Mouse (Mus musculus) forebrain, embryonic 11.5 days (tissue): Measurements from ENCODE around the gene Tubg2. TPM values are rescaled to one million over a fixed set of nuclear protein-coding genes. Genes with fewer than 3 reads are reported as not detected.

Experiments
- ATAC-seq: fragments of 200-750 bp; cut with Nextera tagmentation; replicated peaks from 2 replicates; pipeline ENCODE4 v1.8.0; 2017; ENCODE audit warnings: moderate TSS enrichment; ENCODE audit not compliant: low FRiP score
- DNase-seq: peaks from one replicate; pipeline ENCODE4 v3.0.0-alpha.2; 2017; ENCODE audit warnings: low spot score
- H3K27ac ChIP-seq: fragments of 300-500 bp; sonication (generic); 2 replicates; pipeline ENCODE4 v1.5.1; 2014; ENCODE audit warnings: low read depth, low read length
- H3K27me3 ChIP-seq: fragments of 300-500 bp; sonication (generic); 2 replicates; pipeline ENCODE4 v1.6.1; 2014; ENCODE audit warnings: mild to moderate bottlenecking, low read length, mixed read lengths; ENCODE audit not compliant: control insufficient read depth, insufficient read depth
- H3K36me3 ChIP-seq: fragments of 300-500 bp; sonication (generic); 2 replicates; pipeline ENCODE4 v1.6.1; 2014; ENCODE audit warnings: mild to moderate bottlenecking, low read length, moderate library complexity, mixed read lengths; ENCODE audit not compliant: control insufficient read depth, insufficient read depth
- H3K4me1 ChIP-seq: fragments of 300-500 bp; sonication (generic); replicated peaks from 2 replicates; pipeline ENCODE4 v1.6.1; 2014; ENCODE audit warnings: low read length, mixed read lengths; ENCODE audit not compliant: control insufficient read depth, insufficient read depth
- H3K4me2 ChIP-seq: fragments of 300-500 bp; sonication (generic); 2 replicates; pipeline ENCODE4 v1.6.1; 2014; ENCODE audit warnings: low read depth, mild to moderate bottlenecking, low read length, moderate library complexity, mixed read lengths; ENCODE audit not compliant: severe bottlenecking
- H3K4me3 ChIP-seq: fragments of 300-500 bp; sonication (generic); 2 replicates; pipeline ENCODE4 v1.5.1; 2014; ENCODE audit warnings: low read depth, low read length
- H3K9ac ChIP-seq: fragments of 300-500 bp; sonication (generic); 2 replicates; pipeline ENCODE4 v1.6.1; 2014; ENCODE audit warnings: low read length
- H3K9me3 ChIP-seq: fragments of 300-500 bp; sonication (generic); 2 replicates; pipeline ENCODE4 v1.6.1; 2016; ENCODE audit warnings: low read length, mixed read lengths; ENCODE audit not compliant: control insufficient read depth
- WGBS: fragments of 180-500 bp; shearing (Covaris S2); extraction: QIAGEN DNeasy Blood & Tissue Kit; methylation state at CpG from one replicate; pipeline ENCODE4 v1.1.7; 2014; 5-methylcytosine and 5-hydroxymethylcytosine counted together
- microRNA-seq: library from miRNA; unstranded; fragments of <30 nt; microRNA quantifications from one replicate; pipeline ENCODE4, GENCODE M21; 2016; ENCODE audit not compliant: insufficient number of aligned reads
- polyA plus RNA-seq: library from polyadenylated mRNA; unstranded; fragments of >200 nt; fragmentation: Nextera tagmentation; extraction: Ambion mirVana; gene quantifications from 2 replicates; pipeline ENCODE4 v1.2.1, GENCODE M21; 2014

The Tubg2 gene
- polyA plus RNA-seq, 1 experiment from 2014 or later = 3.9 TPM

DNA sequence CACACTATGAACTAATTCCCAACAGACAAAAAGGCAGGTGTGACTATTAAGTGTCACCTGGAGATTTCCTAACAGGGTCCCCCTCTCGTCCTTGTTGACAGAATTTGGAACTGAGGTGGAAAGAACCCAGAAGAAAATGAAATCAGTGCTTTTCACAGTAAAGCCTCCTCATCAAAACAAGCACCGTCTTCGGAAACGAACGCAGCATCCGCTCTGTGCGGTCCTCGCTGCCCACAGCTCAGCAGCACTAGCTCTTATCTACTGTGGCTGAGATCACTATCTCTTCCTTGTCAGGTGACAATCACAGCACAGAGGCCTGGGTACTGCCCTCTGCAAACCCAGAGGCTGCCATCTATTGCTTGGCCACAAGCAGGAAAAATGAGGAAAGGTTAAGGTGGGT lies 40.5 kb downstream of the Tubg2 start:
- Histone ChIP-seq H3K36me3 (no peaks in the 10 kb centered on the region; the same call in 1 of the 2 replicates), H3K4me3 (no peak overlapping the region), H3K27ac (no peak overlapping the region), H3K4me1 (0 out of 2 replicates have a peak, but pooled peaks cover 2% of the 10 kb centered on the region), H3K9ac (no peak overlapping the region), H3K4me2 (no peak overlapping the region), H3K9me3 (no peaks in the 10 kb centered on the region), H3K27me3 (no peaks in the 10 kb centered on the region)
- no peak for DNase-seq
- 93% methylated on average over 8 of the region's 8 CpGs for WGBS
- no peak for ATAC-seq

DNA sequence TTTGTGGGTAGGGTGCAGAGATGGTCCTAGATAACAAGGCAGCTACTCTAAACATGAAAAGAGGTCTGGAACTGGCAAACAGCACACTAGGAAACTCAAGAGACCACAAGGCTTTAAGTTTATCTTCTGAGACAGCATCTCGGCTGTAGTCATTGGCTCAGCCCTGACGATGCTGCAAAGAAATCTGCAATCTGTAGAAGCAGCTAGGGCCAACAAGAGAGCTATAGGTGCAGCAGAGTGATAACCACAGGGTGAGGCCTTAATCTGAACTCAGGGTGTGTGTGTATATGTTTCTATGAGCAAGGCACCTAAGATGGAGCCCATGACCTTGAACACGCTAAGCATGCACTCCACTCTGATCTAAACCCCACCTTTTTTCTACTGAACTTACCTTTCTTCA lies 43.8 kb downstream of the Tubg2 start:
- ATAC-seq (no peak), DNase-seq (no peak)
- H3K4me2 ChIP-seq = no peak overlapping the region
- no peaks in the 10 kb centered on the region for H3K9me3 ChIP-seq
- H3K36me3 ChIP-seq = no peaks in the 10 kb centered on the region; the same call in 1 of the 2 replicates
- H3K27me3 ChIP-seq = no peaks in the 10 kb centered on the region
- H3K9ac ChIP-seq = no peak overlapping the region
- 93% methylated on average over 3 of the region's 3 CpGs for WGBS
- no peak overlapping the region for H3K27ac ChIP-seq
- no peak overlapping the region for H3K4me3 ChIP-seq
- no peaks in the 10 kb centered on the region for H3K4me1 ChIP-seq

DNA sequence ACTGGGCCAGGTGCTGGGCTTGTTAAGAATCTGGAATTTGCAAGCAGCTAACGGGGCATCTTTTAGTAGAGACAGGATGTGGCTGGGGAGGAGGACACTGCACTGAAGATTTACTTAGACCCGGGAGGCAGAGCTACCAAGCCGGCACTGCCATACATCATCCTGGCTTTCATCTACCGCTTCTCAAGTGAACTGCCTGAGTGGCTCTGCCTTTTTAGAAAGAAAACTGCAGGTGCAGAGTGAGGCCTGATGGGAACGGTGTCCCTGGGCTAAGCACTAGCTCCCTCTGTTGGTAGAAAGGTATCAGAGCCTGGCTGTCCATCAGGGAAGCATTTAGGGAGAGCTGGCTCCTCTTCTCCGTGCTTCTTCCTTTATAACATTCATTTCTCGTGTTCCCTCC lies 45.3 kb downstream of the Tubg2 start:
- ATAC-seq = no peak
- 27% methylated on average over 7 of the region's 7 CpGs for WGBS

More for the DNA sequence above, 45.3 kb downstream of the Tubg2 start:
- Histone ChIP-seq H3K9ac (no peak overlapping the region), H3K27me3 (no peaks in the 10 kb centered on the region), H3K36me3 (no peaks in the 10 kb centered on the region; the same call in 1 of the 2 replicates), H3K9me3 (no peaks in the 10 kb centered on the region), H3K4me3 (no peak overlapping the region), H3K4me1 (no peaks in the 10 kb centered on the region), H3K4me2 (no peak overlapping the region), H3K27ac (no peak overlapping the region)
- DNase-seq = peak; percentile 68

Small RNA genes lying within 50 kb of the gene (microRNA-seq; reads per million reads assigned to microRNA genes)
- gene Gm27626 = not detected

Other genes starting within 250 kb of the Tubg2 start
- gene Stat3, start 216.4 kb upstream of the Tubg2 start, polyA plus RNA-seq = 26.2 and 27.8 TPM in 2 replicates
- 11.8 and 14.2 TPM in 2 replicates for gene Cavin1, start 185.0 kb upstream of the Tubg2 start, polyA plus RNA-seq
- gene Atp6v0a1, start 146.5 kb upstream of the Tubg2 start, polyA plus RNA-seq = 44.7 and 47.0 TPM in 2 replicates
- 6.9 and 7.8 TPM in 2 replicates for gene Naglu, start 85.9 kb upstream of the Tubg2 start, polyA plus RNA-seq
- gene Hsd17b1, start 77.5 kb upstream of the Tubg2 start, polyA plus RNA-seq = 0.19 TPM in 1 of 2 replicates, not detected in the other
- gene Coasy, start 73.3 kb upstream of the Tubg2 start, polyA plus RNA-seq = 50.4 and 51.5 TPM in 2 replicates
- gene Mlx, start 68.6 kb upstream of the Tubg2 start, polyA plus RNA-seq = 41.8 and 44.3 TPM in 2 replicates
- gene Psmc3ip, start 60.5 kb upstream of the Tubg2 start, polyA plus RNA-seq = 74.1 and 79.7 TPM in 2 replicates
- 11.1 and 12.9 TPM in 2 replicates for gene Retreg3, start 36.0 kb upstream of the Tubg2 start, polyA plus RNA-seq
- 126 and 132 TPM in 2 replicates for gene Tubg1, start 36.0 kb upstream of the Tubg2 start, polyA plus RNA-seq
- gene Cntnap1, start 14.6 kb downstream of the Tubg2 start, polyA plus RNA-seq = 0.35 and 0.55 TPM in 2 replicates
- 7.9 and 9.1 TPM in 2 replicates for gene Plekhh3, start 15.4 kb downstream of the Tubg2 start, polyA plus RNA-seq
- gene Ccr10, start 19.5 kb downstream of the Tubg2 start, polyA plus RNA-seq = 0.17 TPM in 1 of 2 replicates, not detected in the other
- gene Ezh1, start 70.6 kb downstream of the Tubg2 start, polyA plus RNA-seq = 10.5 and 12.8 TPM in 2 replicates
- gene Ramp2, start 90.1 kb downstream of the Tubg2 start, polyA plus RNA-seq = 59.4 and 64.3 TPM in 2 replicates
- 119 TPM in 2 replicates for gene Vps25, start 97.8 kb downstream of the Tubg2 start, polyA plus RNA-seq
- gene Wnk4, start 104.7 kb downstream of the Tubg2 start, polyA plus RNA-seq = 5.3 and 7.6 TPM in 2 replicates
- 1.3 and 2.0 TPM in 2 replicates for gene Cntd1, start 123.1 kb downstream of the Tubg2 start, polyA plus RNA-seq
- gene Coa3, start 123.2 kb downstream of the Tubg2 start, polyA plus RNA-seq = 179 and 181 TPM in 2 replicates
- gene Becn1, start 146.4 kb downstream of the Tubg2 start, polyA plus RNA-seq = 159 and 165 TPM in 2 replicates
- 189 and 193 TPM in 2 replicates for gene Psme3, start 160.3 kb downstream of the Tubg2 start, polyA plus RNA-seq
- gene Aoc2, start 169.2 kb downstream of the Tubg2 start, polyA plus RNA-seq = 2.8 and 3.1 TPM in 2 replicates
- not detected in 2 replicates for gene Aoc3, start 174.7 kb downstream of the Tubg2 start, polyA plus RNA-seq
- gene G6pc, start 211.7 kb downstream of the Tubg2 start, polyA plus RNA-seq = not detected in 2 replicates